Mouse (Mus musculus) forebrain, embryonic 13.5 days (tissue): ENCODE measurements around the gene Tmem132c. TPM values are rescaled to one million over a fixed set of nuclear protein-coding genes. Genes with fewer than 3 reads are reported as not detected.
A peak's percentile ranks its signal among the peaks of the same experiment; 100 is the strongest.

ENCODE experiments used
- ATAC-seq: fragments of 200-750 bp; cut with Nextera tagmentation; 2 replicates; pipeline ENCODE4 v1.8.0; 2017
- H3K27ac ChIP-seq: fragments of 300-500 bp; sonication (generic); 2 replicates; pipeline ENCODE4 v1.5.1; 2015; ENCODE audit warnings: inconsistent platforms, mild to moderate bottlenecking, moderate library complexity
- H3K27me3 ChIP-seq: fragments of 300-500 bp; sonication (generic); 2 replicates; pipeline ENCODE4 v1.6.1; 2015; ENCODE audit warnings: mild to moderate bottlenecking, inconsistent platforms
- H3K36me3 ChIP-seq: fragments of 300-500 bp; sonication (generic); 2 replicates; pipeline ENCODE4 v1.6.1; 2015; ENCODE audit warnings: mild to moderate bottlenecking, inconsistent platforms; ENCODE audit not compliant: poor library complexity, severe bottlenecking
- H3K4me1 ChIP-seq: fragments of 300-500 bp; sonication (generic); 2 replicates; pipeline ENCODE4 v1.6.1; 2015; ENCODE audit warnings: inconsistent platforms
- H3K4me2 ChIP-seq: fragments of 300-500 bp; sonication (generic); 2 replicates; pipeline ENCODE4 v1.6.1; 2015; ENCODE audit warnings: inconsistent platforms, mild to moderate bottlenecking, moderate library complexity
- H3K4me3 ChIP-seq: fragments of 300-500 bp; sonication (generic); 2 replicates; pipeline ENCODE4 v1.5.1; 2015; ENCODE audit warnings: mild to moderate bottlenecking, inconsistent platforms
- H3K9ac ChIP-seq: fragments of 300-500 bp; sonication (generic); 2 replicates; pipeline ENCODE4 v1.6.1; 2015; ENCODE audit warnings: mild to moderate bottlenecking, inconsistent platforms
- H3K9me3 ChIP-seq: fragments of 300-500 bp; sonication (generic); replicated peaks from 2 replicates; pipeline ENCODE4 v1.6.1; 2016; ENCODE audit warnings: inconsistent platforms
- WGBS: fragments of 180-500 bp; shearing (Covaris S2); methylation state at CpG from one replicate; pipeline ENCODE4 v1.1.7; 2015; 5-methylcytosine and 5-hydroxymethylcytosine counted together
- polyA plus RNA-seq: library from polyadenylated mRNA; unstranded; fragments of >200 nt; fragmentation: Nextera tagmentation; extraction: Ambion mirVana; gene quantifications from 2 replicates; pipeline ENCODE4 v1.2.1, GENCODE M21; 2015

Gene Tmem132c
- polyA plus RNA-seq, 1 experiment from 2014 or later = 6.0 TPM

- Histone ChIP-seq H3K27me3 (no peaks in the 10 kb centered on the region), H3K4me1 (no peaks in the 10 kb centered on the region), H3K4me2 (no peak overlapping the region), H3K27ac (no peak overlapping the region), H3K4me3 (no peak overlapping the region), H3K9me3 (no peaks in the 10 kb centered on the region), H3K36me3 (no peaks in the 10 kb centered on the region), H3K9ac (no peak overlapping the region)
- ATAC-seq = no peak
- 79% methylated on average over 2 of the region's 2 CpGs for WGBS
Observed at GRCm38 (mm10) chr5:127311005-127311331, 69.4 kb downstream of the Tmem132c start.

GRCm38 (mm10) chr5:127313634-127314033 lies 72.0 kb downstream of the Tmem132c start:
- no peak overlapping the region for H3K9ac ChIP-seq
- H3K4me1 ChIP-seq = 0 out of 2 replicates have a peak, but pooled peaks cover under 1% of the 10 kb centered on the region
- H3K27me3 ChIP-seq = no peaks in the 10 kb centered on the region
- H3K4me3 ChIP-seq = no peak overlapping the region
- WGBS = 85% methylated on average over 2 of the region's 2 CpGs
- ATAC-seq = no peak
- no peak overlapping the region for H3K4me2 ChIP-seq
- H3K36me3 ChIP-seq = no peaks in the 10 kb centered on the region
- H3K27ac ChIP-seq = no peak overlapping the region
- no peaks in the 10 kb centered on the region for H3K9me3 ChIP-seq

- H3K27ac ChIP-seq = peak overlapping the region; percentile 16; the same call in 1 of the 2 replicates
- WGBS = 31% methylated on average over 12 of the region's 12 CpGs
- no peak overlapping the region for H3K9ac ChIP-seq
- no peak for ATAC-seq
- H3K27me3 ChIP-seq = no peaks in the 10 kb centered on the region
- H3K4me1 ChIP-seq = peaks cover 38% of the 10 kb centered on the region
- no peak overlapping the region for H3K4me2 ChIP-seq
- no peaks in the 10 kb centered on the region for H3K36me3 ChIP-seq
- no peaks in the 10 kb centered on the region for H3K9me3 ChIP-seq
- H3K4me3 ChIP-seq = no peak overlapping the region
Observed at GRCm38 (mm10) chr5:127319096-127319779, 77.6 kb downstream of the Tmem132c start.

- Histone ChIP-seq H3K9ac (no peak overlapping the region), H3K27ac (peak overlapping the region; percentile 82), H3K9me3 (no peaks in the 10 kb centered on the region), H3K4me1 (peaks cover 33% of the 10 kb centered on the region), H3K4me3 (no peak overlapping the region), H3K36me3 (no peaks in the 10 kb centered on the region), H3K4me2 (peak overlapping the region; percentile 53; the same call in 1 of the 2 replicates), H3K27me3 (no peaks in the 10 kb centered on the region)
- peak; percentile 19; the same call in 1 of the 2 replicates for ATAC-seq
- 37% methylated on average over 2 of the region's 2 CpGs for WGBS
Observed at GRCm38 (mm10) chr5:127324645-127325044, 83.0 kb downstream of the Tmem132c start.

DNA sequence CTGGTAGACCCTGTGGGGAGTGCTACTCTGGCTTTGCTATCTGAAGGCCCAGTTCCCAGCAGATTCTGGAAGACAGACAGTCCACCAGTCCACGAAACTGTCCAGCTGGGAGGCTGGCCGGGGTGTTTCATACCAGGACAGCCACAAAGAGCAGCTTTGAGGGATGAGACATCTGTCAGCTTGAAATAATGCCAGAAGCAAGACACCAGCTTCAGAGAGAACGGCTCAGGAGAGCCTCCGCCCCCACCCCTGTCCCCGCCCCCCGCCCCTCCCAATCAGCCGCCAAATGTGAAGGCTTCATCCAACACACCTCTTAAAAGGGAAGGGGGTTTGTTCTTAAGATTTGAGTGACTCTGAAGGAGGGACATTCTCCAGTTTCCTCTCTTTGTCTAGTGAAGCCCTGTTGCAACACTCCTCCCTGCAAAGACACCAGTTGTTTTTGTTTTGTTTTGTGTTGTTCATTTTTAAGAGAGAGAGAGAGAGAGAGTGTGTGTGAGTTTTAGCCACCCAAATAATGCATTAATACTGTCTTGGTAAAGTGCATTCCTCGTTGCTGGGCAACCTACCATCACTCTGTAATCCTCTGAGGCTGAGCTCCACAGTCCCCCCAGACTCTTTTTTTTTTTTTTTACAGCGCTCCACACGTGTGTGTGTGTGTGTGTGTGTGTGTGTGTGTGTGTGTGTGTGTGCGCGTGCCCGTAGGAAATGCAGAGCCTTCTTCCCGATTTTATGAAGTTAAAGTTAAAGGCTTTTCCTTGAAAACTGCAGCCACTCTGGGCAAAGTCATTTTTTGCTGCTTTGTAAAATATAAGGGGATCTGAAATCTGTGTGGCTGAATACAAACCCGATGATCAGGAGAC lies 94.7 kb downstream of the Tmem132c start:
- Histone ChIP-seq H3K4me1 (peaks cover 51% of the 10 kb centered on the region), H3K36me3 (no peaks in the 10 kb centered on the region), H3K27ac (peak overlapping the region; percentile 80), H3K27me3 (no peaks in the 10 kb centered on the region), H3K9me3 (no peaks in the 10 kb centered on the region), H3K4me3 (no peak overlapping the region), H3K9ac (peak overlapping the region; percentile 23; the same call in 1 of the 2 replicates), H3K4me2 (peak overlapping the region; percentile 49)
- ATAC-seq = peak; percentile 70
- 7% methylated on average over 15 of the region's 15 CpGs for WGBS

- no peak for ATAC-seq
- H3K4me1 ChIP-seq = peaks cover 51% of the 10 kb centered on the region
- H3K9ac ChIP-seq = peak overlapping the region; percentile 23; the same call in 1 of the 2 replicates
- 11% methylated on average over 5 of the region's 5 CpGs for WGBS
- no peaks in the 10 kb centered on the region for H3K9me3 ChIP-seq
- no peaks in the 10 kb centered on the region for H3K36me3 ChIP-seq
- peak overlapping the region; percentile 80 for H3K27ac ChIP-seq
- H3K4me3 ChIP-seq = no peak overlapping the region
- H3K27me3 ChIP-seq = no peaks in the 10 kb centered on the region
- peak overlapping the region; percentile 49 for H3K4me2 ChIP-seq
Observed at GRCm38 (mm10) chr5:127336908-127337265, 95.3 kb downstream of the Tmem132c start.

GRCm38 (mm10) chr5:127339016-127339435 lies 97.4 kb downstream of the Tmem132c start:
- Histone ChIP-seq H3K4me2 (peak overlapping the region; percentile 25), H3K9ac (no peak overlapping the region), H3K27me3 (no peaks in the 10 kb centered on the region), H3K9me3 (no peaks in the 10 kb centered on the region), H3K36me3 (no peaks in the 10 kb centered on the region), H3K4me1 (peaks cover 51% of the 10 kb centered on the region), H3K4me3 (no peak overlapping the region), H3K27ac (peak overlapping the region; percentile 77)
- peak; percentile 27; the same call in 1 of the 2 replicates for ATAC-seq
- under 1% methylated on average over 5 of the region's 5 CpGs for WGBS

- Histone ChIP-seq H3K9me3 (no peaks in the 10 kb centered on the region), H3K27ac (no peak overlapping the region), H3K27me3 (no peaks in the 10 kb centered on the region), H3K4me3 (no peak overlapping the region), H3K9ac (no peak overlapping the region), H3K4me2 (no peak overlapping the region), H3K4me1 (peaks cover 42% of the 10 kb centered on the region), H3K36me3 (no peaks in the 10 kb centered on the region)
- WGBS = 41% methylated on average over 3 of the region's 3 CpGs
- ATAC-seq = no peak
Observed at GRCm38 (mm10) chr5:127341158-127341557, 99.5 kb downstream of the Tmem132c start.

- Histone ChIP-seq H3K9ac (no peak overlapping the region), H3K9me3 (no peaks in the 10 kb centered on the region), H3K36me3 (no peaks in the 10 kb centered on the region), H3K27me3 (no peaks in the 10 kb centered on the region), H3K27ac (no peak overlapping the region), H3K4me2 (no peak overlapping the region), H3K4me3 (no peak overlapping the region), H3K4me1 (peaks cover 44% of the 10 kb centered on the region)
- ATAC-seq = no peak
- 48% methylated on average over 2 of the region's 2 CpGs for WGBS
Observed at GRCm38 (mm10) chr5:127344721-127345120, 103.1 kb downstream of the Tmem132c start.

DNA sequence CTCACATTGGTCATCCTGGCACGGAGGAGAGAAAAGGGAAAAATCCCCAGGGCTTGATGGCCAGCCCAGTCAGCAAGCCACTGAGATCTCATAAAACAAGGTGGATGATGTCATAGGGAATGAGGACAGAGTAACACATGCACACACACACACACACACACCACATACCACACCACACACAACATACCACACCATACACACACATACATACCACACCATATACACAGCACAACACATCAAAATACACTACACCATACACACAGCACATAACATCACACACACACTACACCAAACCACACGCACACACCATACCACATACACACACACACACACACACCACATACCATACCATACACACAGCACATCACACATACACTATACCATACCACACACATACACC lies 104.8 kb downstream of the Tmem132c start:
- Histone ChIP-seq H3K4me3 (no peak overlapping the region), H3K9ac (no peak overlapping the region), H3K9me3 (no peaks in the 10 kb centered on the region), H3K4me2 (no peak overlapping the region), H3K36me3 (no peaks in the 10 kb centered on the region), H3K27ac (0 out of 2 replicates have a peak overlapping the region, but pooled peaks have one; percentile 73), H3K27me3 (no peaks in the 10 kb centered on the region), H3K4me1 (peaks cover 40% of the 10 kb centered on the region)
- WGBS = 81% methylated on average over 2 of the region's 2 CpGs
- 0 out of 2 replicates have a peak, but pooled peaks have one; percentile 27 for ATAC-seq

GRCm38 (mm10) chr5:127347053-127347748 lies 105.6 kb downstream of the Tmem132c start:
- Histone ChIP-seq H3K4me2 (no peak overlapping the region; the same call in 1 of the 2 replicates), H3K27ac (peak overlapping the region; percentile 73)

More at GRCm38 (mm10) chr5:127347053-127347748, 105.6 kb downstream of the Tmem132c start:
- Histone ChIP-seq H3K4me3 (no peak overlapping the region), H3K27me3 (no peaks in the 10 kb centered on the region), H3K4me1 (peaks cover 40% of the 10 kb centered on the region), H3K9me3 (no peaks in the 10 kb centered on the region), H3K9ac (no peak overlapping the region), H3K36me3 (no peaks in the 10 kb centered on the region)
- peak; percentile 84 for ATAC-seq
- 40% methylated on average over 12 of the region's 12 CpGs for WGBS
